Mouse (Mus musculus): ENCODE results near the gene Gm13030. TPM values are rescaled to one million over a fixed set of nuclear protein-coding genes. Genes with fewer than 3 reads are reported as not detected.
"Not testable (repeated sequence)": the region's sequence is repeated elsewhere in the genome, so short reads cannot be mapped to it uniquely, and the experiment has no call there.

The Gm13030 gene
- polyA plus RNA-seq (2016; fragmentation: Nextera tagmentation; extraction: Ambion mirVana), result not detected in 2 replicates

DNA sequence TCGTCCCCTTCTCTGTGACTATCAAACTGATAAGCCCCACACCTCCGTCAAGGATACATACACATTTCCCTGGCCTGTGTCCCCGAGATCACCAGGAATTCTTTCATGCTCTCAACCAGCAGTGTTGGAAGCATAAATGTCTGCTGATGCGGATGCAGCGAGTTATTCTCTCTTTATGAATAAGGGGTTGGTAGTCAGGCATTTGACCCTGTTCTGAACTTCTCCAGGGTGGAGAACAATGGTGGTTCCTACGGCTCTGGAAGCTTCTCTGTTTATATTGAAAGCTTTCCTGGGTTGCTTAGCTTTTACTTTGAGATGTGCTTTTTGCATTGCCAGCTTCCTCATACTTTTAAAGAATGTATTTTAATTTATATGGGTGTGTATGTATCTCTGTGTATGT lies at the start of gene Gm13030:
Gene Gm13030 (minus strand): TSS at position 101 of the 400 bp plus-strand sequence.
- no peak within 1 kb of the TSS for H3K4me3 ChIP-seq (replicated peaks)
- H3K9me3 ChIP-seq, result no peaks in the 10 kb centered on the region
- H3K4me1 ChIP-seq, result no peaks in the 10 kb centered on the region
- no peaks in the 10 kb centered on the region for H3K36me3 ChIP-seq (replicated peaks)
- H3K27ac ChIP-seq, result no peak within 1 kb of the TSS
- 0 out of 2 replicates have a peak, but pooled peaks cover 3% of the 10 kb centered on the region for H3K27me3 ChIP-seq
- no peak within 1 kb of the TSS for H3K9ac ChIP-seq
- 80% methylated on average over 6 of the region's 6 CpGs for WGBS
- no peak within 1 kb of the TSS for H3K4me2 ChIP-seq
- ATAC-seq (ENCODE audit: low FRiP score), result no peak

DNA sequence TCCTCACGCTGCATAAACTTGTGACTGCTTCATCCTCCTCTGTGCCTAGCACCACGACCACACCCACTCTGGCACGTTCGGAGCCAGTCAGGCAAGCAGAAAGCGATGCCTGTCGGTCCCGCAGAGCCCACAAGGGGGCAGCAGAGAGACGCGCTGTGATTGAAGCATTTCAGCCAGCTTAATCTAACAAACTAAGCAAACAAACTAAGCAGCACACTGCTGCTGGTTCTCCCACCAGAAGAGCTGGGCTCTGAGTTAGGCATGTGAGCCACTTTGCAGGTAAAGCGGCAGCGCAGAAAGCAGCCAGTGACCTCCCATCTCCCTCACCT lies 48.3 kb upstream of the Gm13030 start:
- peak overlapping the region; percentile 44 for H3K4me2 ChIP-seq
- H3K9ac ChIP-seq, result no peak overlapping the region
- H3K4me3 ChIP-seq (replicated peaks), result 0 out of 2 replicates have a peak overlapping the region, but pooled peaks have one; percentile 14
- peaks cover 3% of the 10 kb centered on the region; the same call in 1 of the 2 replicates for H3K27me3 ChIP-seq
- H3K27ac ChIP-seq, result no peak overlapping the region
- no peaks in the 10 kb centered on the region for H3K36me3 ChIP-seq (replicated peaks)
- 0 out of 2 replicates have a peak, but pooled peaks cover 4% of the 10 kb centered on the region for H3K9me3 ChIP-seq
- peak; percentile 71 for ATAC-seq (ENCODE audit: low FRiP score)
- WGBS, result 2% methylated on average over 11 of the region's 11 CpGs
- no peaks in the 10 kb centered on the region for H3K4me1 ChIP-seq

DNA sequence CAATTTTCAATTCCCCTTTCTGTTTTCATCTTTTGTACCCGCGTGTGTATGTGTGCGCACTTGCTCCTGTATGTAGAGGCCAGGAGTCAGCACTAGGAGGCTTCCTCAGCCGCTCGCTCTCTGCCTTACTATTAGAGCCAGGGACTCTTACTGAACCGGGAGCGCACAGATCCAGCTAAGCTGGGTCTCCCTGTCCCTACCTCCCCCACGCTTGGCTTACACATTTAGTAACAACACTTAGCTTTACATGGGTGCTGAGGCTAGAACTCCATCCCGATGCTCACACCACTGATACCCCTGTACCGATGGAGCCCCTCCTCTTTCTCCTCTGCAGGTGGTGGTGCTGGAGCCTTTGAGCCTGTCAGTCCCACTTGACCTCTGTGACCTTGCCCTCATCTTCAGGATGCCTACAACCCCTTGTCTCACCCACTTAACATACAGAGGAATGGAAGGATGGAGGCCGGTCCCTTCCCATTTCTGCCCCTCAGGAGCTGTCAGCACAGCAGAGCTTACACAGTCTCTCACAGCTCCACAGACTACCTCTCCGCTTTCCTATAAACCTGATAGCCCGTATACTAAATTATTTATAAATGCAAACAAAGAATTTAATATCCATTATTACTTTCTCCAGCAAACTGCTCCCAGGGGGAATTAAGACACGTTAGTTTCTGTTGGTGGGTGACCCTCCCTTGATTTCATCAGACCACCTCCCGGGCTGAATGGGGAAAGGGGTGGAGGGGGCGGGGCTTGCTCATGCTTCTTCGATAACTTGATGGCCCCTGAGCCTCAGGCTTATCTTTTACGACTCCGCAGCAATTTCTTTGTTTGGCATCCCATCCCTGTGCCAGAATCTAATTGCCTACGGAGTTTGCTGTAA lies 47.7 kb upstream of the Gm13030 start:
- peak overlapping the region; percentile 44 for H3K4me2 ChIP-seq
- H3K36me3 ChIP-seq (replicated peaks), result no peaks in the 10 kb centered on the region
- H3K9ac ChIP-seq, result no peak overlapping the region
- H3K4me3 ChIP-seq (replicated peaks), result 0 out of 2 replicates have a peak overlapping the region, but pooled peaks have one; percentile 14
- ATAC-seq (ENCODE audit: low FRiP score), result peak; percentile 4; the same call in 1 of the 2 replicates
- H3K4me1 ChIP-seq, result no peaks in the 10 kb centered on the region
- H3K9me3 ChIP-seq, result 0 out of 2 replicates have a peak, but pooled peaks cover 5% of the 10 kb centered on the region
- peaks cover 3% of the 10 kb centered on the region; the same call in 1 of the 2 replicates for H3K27me3 ChIP-seq
- H3K27ac ChIP-seq, result no peak overlapping the region
- 36% methylated on average over 20 of the region's 20 CpGs for WGBS

DNA sequence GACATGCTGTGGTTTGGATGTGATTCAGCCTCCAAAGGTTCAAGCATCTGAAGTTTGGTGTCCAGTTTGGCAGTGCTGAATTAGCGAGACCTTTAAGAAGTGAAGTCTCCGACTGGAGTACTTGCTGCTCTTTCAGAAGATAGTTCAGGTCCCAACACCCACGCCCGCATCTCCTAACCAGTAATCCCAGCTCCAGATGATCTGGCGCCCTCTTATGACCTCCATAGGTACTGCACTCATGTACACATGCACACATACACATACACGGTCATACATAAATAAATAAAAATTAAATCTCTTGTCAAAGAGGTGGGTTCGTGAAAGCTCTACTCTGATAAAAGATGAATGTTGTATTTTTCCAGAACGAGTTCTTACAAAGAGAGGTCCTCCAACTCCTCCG lies 43.5 kb upstream of the Gm13030 start:
- no peak overlapping the region for H3K4me2 ChIP-seq
- 84% methylated on average over 9 of the region's 9 CpGs for WGBS
- H3K9ac ChIP-seq, result no peak overlapping the region
- ATAC-seq (ENCODE audit: low FRiP score), result no peak
- H3K27me3 ChIP-seq, result peaks cover 3% of the 10 kb centered on the region; the same call in 1 of the 2 replicates
- 0 out of 2 replicates have a peak, but pooled peaks cover 5% of the 10 kb centered on the region for H3K9me3 ChIP-seq
- H3K4me3 ChIP-seq (replicated peaks), result no peak overlapping the region
- no peaks in the 10 kb centered on the region for H3K36me3 ChIP-seq (replicated peaks)
- no peak overlapping the region for H3K27ac ChIP-seq
- H3K4me1 ChIP-seq, result peaks cover 10% of the 10 kb centered on the region

DNA sequence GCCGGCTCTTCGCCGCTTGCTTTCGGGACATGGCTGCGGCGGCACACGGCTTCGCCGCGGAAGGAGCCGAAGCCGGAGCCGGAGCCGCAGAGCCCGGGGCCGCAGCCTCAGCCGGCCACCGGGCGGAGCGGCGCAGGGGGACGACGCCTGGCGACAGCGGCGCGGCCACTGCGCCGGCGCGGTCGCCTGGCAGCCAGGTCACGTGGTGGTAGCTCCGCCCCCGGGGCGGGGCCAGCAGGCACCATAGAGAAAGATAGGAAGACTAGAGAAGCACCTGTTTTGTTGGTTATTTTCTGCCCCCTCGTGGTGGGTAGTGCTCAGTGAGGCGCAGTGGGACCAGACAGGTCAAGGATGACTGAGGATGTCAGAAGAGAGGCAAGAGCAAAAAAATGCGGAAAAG lies 40.0 kb upstream of the Gm13030 start, which contains the start of gene Otud3:
Gene Otud3 (minus strand): TSS at position 149 of the 400 bp plus-strand sequence.
- peak; percentile 93 for ATAC-seq (ENCODE audit: low FRiP score)
- peak within 1 kb of the TSS; percentile 89 for H3K9ac ChIP-seq
- WGBS, result under 1% methylated on average over 36 of the region's 39 CpGs
- peak within 1 kb of the TSS; percentile 90 for H3K4me2 ChIP-seq
- no peaks in the 10 kb centered on the region for H3K27me3 ChIP-seq
- H3K4me1 ChIP-seq, result peaks cover 16% of the 10 kb centered on the region
- peaks cover 4% of the 10 kb centered on the region for H3K36me3 ChIP-seq (replicated peaks)
- H3K4me3 ChIP-seq (replicated peaks), result peak within 1 kb of the TSS; percentile 87
- H3K9me3 ChIP-seq, result 0 out of 2 replicates have a peak, but pooled peaks cover 5% of the 10 kb centered on the region
- peak within 1 kb of the TSS; percentile 65 for H3K27ac ChIP-seq

DNA sequence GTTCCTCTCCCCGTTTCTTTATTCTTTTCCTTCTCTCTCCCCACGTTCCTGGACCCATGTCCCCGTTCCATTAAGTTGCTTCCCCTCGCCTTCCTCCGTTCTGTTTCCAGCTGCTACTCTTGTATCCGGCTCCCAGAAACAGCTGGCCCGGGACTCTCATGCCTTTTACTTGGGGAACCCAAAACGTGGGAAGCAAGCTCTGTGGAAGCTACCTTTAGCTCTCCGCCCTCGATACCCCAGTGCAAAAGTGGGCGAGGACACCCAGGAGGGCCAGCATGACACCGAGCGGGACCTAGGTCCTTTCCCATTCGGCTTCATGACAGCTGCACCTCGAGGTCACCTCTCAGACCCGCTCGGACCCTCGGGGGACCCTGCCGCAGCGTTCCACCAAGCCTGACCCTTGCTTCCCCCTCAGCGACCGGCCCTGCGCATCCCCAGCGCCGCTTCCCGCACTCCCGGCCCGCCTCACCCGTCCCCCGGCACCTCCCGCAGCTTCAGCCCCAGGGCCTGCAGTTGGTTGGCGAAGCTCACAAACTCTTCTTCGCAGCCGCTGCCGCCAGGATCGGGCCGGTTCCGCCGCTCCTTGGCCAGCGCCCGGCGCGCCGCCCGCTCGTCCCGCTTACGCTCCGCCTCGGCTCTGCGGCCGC lies 39.5 kb upstream of the Gm13030 start:
- Histone ChIP-seq H3K27ac (peak overlapping the region; percentile 65), H3K4me2 (peak overlapping the region; percentile 90), H3K27me3 (no peaks in the 10 kb centered on the region), H3K4me3 (replicated peaks) (peak overlapping the region; percentile 87), H3K4me1 (peaks cover 16% of the 10 kb centered on the region), H3K36me3 (replicated peaks) (peaks cover 6% of the 10 kb centered on the region), H3K9me3 (0 out of 2 replicates have a peak, but pooled peaks cover 5% of the 10 kb centered on the region), H3K9ac (peak overlapping the region; percentile 89)
- WGBS, result under 1% methylated on average over 52 of the region's 52 CpGs
- peak; percentile 57 for ATAC-seq (ENCODE audit: low FRiP score)

DNA sequence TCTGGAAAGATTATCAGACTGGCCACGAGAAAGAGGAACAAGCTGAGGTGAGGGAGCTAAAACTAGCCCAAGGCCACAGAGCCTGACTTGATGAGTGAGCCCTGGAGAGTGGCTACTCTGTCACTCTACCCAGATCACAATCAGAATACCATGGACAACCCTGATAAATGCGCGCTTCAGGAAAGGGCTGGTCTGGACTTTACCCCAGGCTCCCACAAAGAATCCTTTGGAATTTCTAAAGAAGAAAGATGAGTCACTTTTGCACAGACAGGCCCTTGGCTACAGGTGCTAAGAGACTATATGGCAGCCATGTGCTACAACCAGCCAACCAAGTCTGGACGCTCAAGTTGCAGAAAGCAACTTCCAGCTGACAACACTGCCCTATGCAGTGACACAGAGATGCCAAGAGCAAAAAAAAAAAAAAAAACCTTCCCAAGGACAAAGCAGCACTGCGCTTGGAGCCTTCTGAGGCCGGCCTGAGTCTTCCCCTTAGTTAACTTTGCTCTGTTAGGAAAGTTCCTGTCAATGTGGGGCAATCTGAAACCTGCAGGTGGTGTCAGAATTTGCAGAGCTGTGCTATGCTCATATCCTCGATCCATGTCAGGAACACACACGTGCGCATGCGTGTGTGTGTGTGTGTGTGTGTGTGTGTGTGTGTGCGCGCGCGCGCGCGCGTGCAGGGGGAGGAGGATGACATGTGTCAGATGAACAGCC lies 32.0 kb upstream of the Gm13030 start:
- H3K27ac ChIP-seq, result no peak overlapping the region
- H3K9me3 ChIP-seq, result no peaks in the 10 kb centered on the region
- H3K36me3 ChIP-seq (replicated peaks), result peaks cover 75% of the 10 kb centered on the region
- WGBS, result 96% methylated on average over 18 of the region's 18 CpGs
- H3K4me2 ChIP-seq, result no peak overlapping the region
- H3K9ac ChIP-seq, result no peak overlapping the region
- H3K4me3 ChIP-seq (replicated peaks), result no peak overlapping the region
- no peaks in the 10 kb centered on the region for H3K27me3 ChIP-seq
- no peaks in the 10 kb centered on the region for H3K4me1 ChIP-seq
- ATAC-seq (ENCODE audit: low FRiP score), result no peak

DNA sequence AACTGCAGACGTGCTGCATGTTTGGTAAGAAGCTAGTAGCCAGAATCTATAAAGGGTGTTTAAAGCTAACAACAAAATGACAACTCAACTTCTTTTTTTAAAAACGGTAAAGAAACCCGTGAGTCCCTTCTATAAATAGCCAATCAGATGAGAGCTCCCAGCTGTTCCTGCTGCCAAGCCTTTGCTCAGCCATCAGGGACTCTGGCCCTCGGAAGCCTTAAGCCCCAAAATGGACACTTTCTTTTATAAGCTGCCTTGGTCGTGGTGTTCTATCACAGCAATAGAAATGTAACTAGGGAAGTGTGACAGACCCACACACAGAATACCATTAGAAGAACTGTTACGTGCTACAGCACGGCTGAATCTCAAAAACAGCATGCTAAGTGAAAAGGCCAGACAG lies 25.6 kb upstream of the Gm13030 start:
- Histone ChIP-seq H3K27me3 (no peaks in the 10 kb centered on the region), H3K9me3 (no peaks in the 10 kb centered on the region), H3K4me1 (no peaks in the 10 kb centered on the region), H3K9ac (no peak overlapping the region), H3K36me3 (replicated peaks) (peaks cover 90% of the 10 kb centered on the region), H3K27ac (no peak overlapping the region), H3K4me2 (no peak overlapping the region), H3K4me3 (replicated peaks) (no peak overlapping the region)
- ATAC-seq (ENCODE audit: low FRiP score), result no peak
- 94% methylated on average over 7 of the region's 7 CpGs for WGBS

DNA sequence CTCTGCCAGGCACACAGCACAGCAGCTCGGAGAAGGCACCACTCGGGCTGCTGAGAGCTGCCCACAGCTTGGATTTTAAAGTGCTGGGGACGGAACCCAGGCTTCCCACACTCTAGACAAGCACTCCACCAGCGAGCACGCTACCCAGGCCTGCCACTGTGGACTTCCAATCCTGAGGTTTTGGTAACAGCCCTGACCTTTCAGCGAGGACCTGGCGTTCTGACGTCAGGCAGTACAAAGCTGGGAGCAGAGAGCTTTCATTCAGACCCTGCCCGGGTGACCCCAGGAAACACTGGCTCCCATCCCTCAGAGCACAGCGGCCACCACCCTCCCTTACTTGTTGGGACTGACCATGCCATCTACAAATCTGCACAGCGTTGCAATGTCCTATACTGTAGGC lies 20.0 kb upstream of the Gm13030 start:
- H3K4me2 ChIP-seq; H3K4me3 ChIP-seq (replicated peaks); H3K9me3 ChIP-seq; H3K27me3 ChIP-seq; H3K4me1 ChIP-seq; H3K27ac ChIP-seq; ATAC-seq (ENCODE audit: low FRiP score); H3K9ac ChIP-seq: not testable (repeated sequence)
- H3K36me3 ChIP-seq (replicated peaks), result peaks cover 69% of the 10 kb centered on the region
- 90% methylated on average over 11 of the region's 11 CpGs for WGBS

DNA sequence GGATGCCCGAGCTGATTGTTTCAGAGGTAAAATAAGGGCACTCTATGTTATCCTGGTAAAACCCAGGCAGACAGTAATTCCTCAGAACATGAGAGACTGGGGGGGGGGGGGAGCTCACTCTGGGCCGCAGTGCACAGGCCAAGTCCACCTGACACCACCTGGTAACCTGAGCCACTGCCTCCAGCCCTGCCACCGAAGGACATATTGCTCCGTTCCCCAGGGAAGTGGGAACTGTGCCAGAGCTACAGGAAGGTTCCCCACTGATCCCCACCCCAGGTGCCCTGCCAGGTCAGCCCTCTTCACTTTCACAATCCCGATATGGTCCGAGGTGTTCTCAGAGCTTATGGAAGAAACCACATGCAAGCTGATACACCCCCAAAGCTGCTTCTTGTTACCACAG lies 18.9 kb upstream of the Gm13030 start:
- Histone ChIP-seq H3K9ac (no peak overlapping the region), H3K4me1 (no peaks in the 10 kb centered on the region; the same call in 1 of the 2 replicates), H3K4me3 (replicated peaks) (no peak overlapping the region), H3K9me3 (no peaks in the 10 kb centered on the region), H3K27me3 (no peaks in the 10 kb centered on the region), H3K27ac (no peak overlapping the region), H3K4me2 (no peak overlapping the region), H3K36me3 (replicated peaks) (peaks cover 58% of the 10 kb centered on the region)
- WGBS, result 87% methylated on average over 6 of the region's 6 CpGs
- ATAC-seq (ENCODE audit: low FRiP score), result no peak

DNA sequence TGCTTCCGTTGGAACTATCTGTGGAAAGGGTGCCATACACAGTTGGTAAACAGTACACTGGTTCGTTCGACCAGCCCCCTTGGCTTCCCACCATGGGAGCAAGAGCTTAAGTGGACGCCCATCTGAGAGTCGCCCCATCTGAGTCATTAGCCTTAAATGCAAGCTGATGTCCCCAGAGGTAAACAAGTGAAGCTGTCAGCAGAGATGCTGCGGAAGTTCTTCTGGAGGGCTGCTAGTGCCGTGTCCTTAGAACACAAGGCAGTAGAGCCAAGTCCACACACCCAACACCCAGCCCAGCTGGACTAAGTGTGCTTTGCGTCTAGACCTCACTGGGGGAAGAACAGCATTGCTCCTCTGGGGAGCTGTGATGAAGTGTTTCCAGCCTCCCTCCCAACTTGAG lies 15.9 kb upstream of the Gm13030 start:
- Histone ChIP-seq H3K4me1 (no peaks in the 10 kb centered on the region; the same call in 1 of the 2 replicates), H3K4me2 (no peak overlapping the region), H3K36me3 (replicated peaks) (peaks cover 32% of the 10 kb centered on the region), H3K9me3 (no peaks in the 10 kb centered on the region), H3K4me3 (replicated peaks) (no peak overlapping the region), H3K9ac (no peak overlapping the region), H3K27ac (no peak overlapping the region), H3K27me3 (no peaks in the 10 kb centered on the region)
- no peak for ATAC-seq (ENCODE audit: low FRiP score)
- WGBS, result 75% methylated on average over 8 of the region's 8 CpGs

DNA sequence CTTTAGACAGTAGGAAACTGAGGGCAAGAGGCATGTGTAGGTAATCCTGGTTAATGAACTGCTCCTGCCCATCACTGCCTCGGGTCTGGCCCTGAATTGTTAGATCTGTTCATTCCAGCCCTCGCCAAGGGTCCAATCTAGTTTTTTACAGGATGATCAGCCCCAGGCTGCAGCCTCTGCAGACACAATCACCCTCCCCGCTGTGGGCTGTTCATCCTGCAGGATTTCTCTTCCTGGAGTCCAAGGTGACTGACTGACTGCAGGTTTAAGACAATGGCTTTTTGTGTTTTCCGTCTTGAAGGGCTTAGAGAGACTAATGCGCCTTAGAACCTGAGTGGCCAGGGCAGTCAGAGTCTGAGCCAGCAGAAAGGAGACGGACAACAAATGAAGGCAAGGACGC lies 15.4 kb upstream of the Gm13030 start:
- Histone ChIP-seq H3K4me3 (replicated peaks) (no peak overlapping the region), H3K9ac (no peak overlapping the region), H3K27me3 (no peaks in the 10 kb centered on the region), H3K4me1 (no peaks in the 10 kb centered on the region; the same call in 1 of the 2 replicates), H3K36me3 (replicated peaks) (peaks cover 28% of the 10 kb centered on the region), H3K27ac (no peak overlapping the region), H3K9me3 (no peaks in the 10 kb centered on the region), H3K4me2 (no peak overlapping the region)
- WGBS, result 31% methylated on average over 7 of the region's 7 CpGs
- ATAC-seq (ENCODE audit: low FRiP score), result no peak

All from forebrain, embryonic 12.5 days (tissue).